Mouse (Mus musculus) C2C12 (cell line): ENCODE measurements around the gene Snrnp70. TPM values are rescaled to one million over a fixed set of nuclear protein-coding genes. Genes with fewer than 3 reads are reported as not detected.

Experiments
- H3K27me3 ChIP-seq: one replicate; pipeline ENCODE4 v1.6.1; 2011; ENCODE audit not compliant: control insufficient read depth, insufficient read depth, insufficient read length
- H3K36me3 ChIP-seq: one replicate; pipeline ENCODE4 v1.6.1; 2011; ENCODE audit not compliant: control insufficient read depth, insufficient read depth
- H3K4me3 ChIP-seq: one replicate; pipeline ENCODE4 v1.5.1; 2011; ENCODE audit warnings: mild to moderate bottlenecking, control low read depth; ENCODE audit not compliant: poor library complexity, insufficient read depth, severe bottlenecking
- H3K79me2 ChIP-seq: one replicate; pipeline ENCODE4 v1.6.1; 2011; ENCODE audit not compliant: control insufficient read depth, insufficient read depth
- H3K79me3 ChIP-seq: one replicate; pipeline ENCODE4 v1.6.1; 2011; ENCODE audit warnings: low read depth, control low read depth
- H3ac ChIP-seq: one replicate; pipeline ENCODE3; 2011; ENCODE audit warnings: low read depth; ENCODE audit not compliant: control insufficient read depth, insufficient read length
- CEBPB ChIP-seq: IDR thresholded peaks from one replicate; pipeline ENCODE4 v1.6.1; 2011; ENCODE audit warnings: low read depth, mild to moderate bottlenecking, control low read depth, moderate library complexity
- CTCF ChIP-seq: IDR thresholded peaks from one replicate; pipeline ENCODE4 v1.5.1; 2011; ENCODE audit not compliant: control insufficient read depth, insufficient read depth, insufficient read length
- FOSL1 ChIP-seq: IDR thresholded peaks from one replicate; pipeline ENCODE4 v1.8.0; 2011; ENCODE audit warnings: mild to moderate bottlenecking, low read length; ENCODE audit not compliant: poor library complexity, insufficient read depth, severe bottlenecking
- MAX ChIP-seq: IDR thresholded peaks from one replicate; pipeline ENCODE4 v1.6.1; 2011; ENCODE audit warnings: mild to moderate bottlenecking, control low read depth
- MYOD1 ChIP-seq: IDR thresholded peaks from one replicate; pipeline ENCODE4 v1.6.1; 2011; ENCODE audit warnings: low read depth; ENCODE audit not compliant: control insufficient read depth, insufficient read length
- MYOG ChIP-seq: IDR thresholded peaks from one replicate; pipeline ENCODE4 v1.6.1; 2011; ENCODE audit not compliant: control insufficient read depth, insufficient read length; ENCODE audit errors: extremely low read depth
- USF1 ChIP-seq: IDR thresholded peaks from one replicate; pipeline ENCODE4 v1.6.1; 2011; ENCODE audit warnings: low read depth, mild to moderate bottlenecking, control low read depth, moderate library complexity
- polyA plus RNA-seq: library from polyadenylated mRNA; unstranded; fragments of >200 nt; fragmentation: generic; extraction: Trizol; gene quantifications from one replicate; pipeline ENCODE4 v1.2.1, GENCODE M21; 2012; ENCODE audit warnings: missing spikeins

Gene Snrnp70
- polyA plus RNA-seq, 1 experiment = 321 TPM

GRCm38 (mm10) chr7:45339410-45340065 is 56.0 kb downstream of the Snrnp70 start:
- no peaks in the 10 kb centered on the region for H3K79me3 ChIP-seq
- TF ChIP-seq MYOD1 (no peak), MYOG (no peak), USF1 (no peak), CEBPB (no peak), FOSL1 (no peak), MAX (no peak), CTCF (no peak)
- H3ac ChIP-seq = peak overlapping the region; percentile 59
- peak overlapping the region; percentile 28 for H3K4me3 ChIP-seq
- H3K36me3 ChIP-seq = no peaks in the 10 kb centered on the region
- H3K79me2 ChIP-seq = no peaks in the 10 kb centered on the region
- no peaks in the 10 kb centered on the region for H3K27me3 ChIP-seq

- Histone ChIP-seq H3K4me3 (no peak overlapping the region), H3K79me2 (no peaks in the 10 kb centered on the region), H3K27me3 (no peaks in the 10 kb centered on the region), H3K36me3 (no peaks in the 10 kb centered on the region), H3ac (no peak overlapping the region), H3K79me3 (no peaks in the 10 kb centered on the region)
- TF ChIP-seq USF1 (peak; percentile 64), MYOG (no peak)
Observed at GRCm38 (mm10) chr7:45338161-45338911, 57.2 kb downstream of the Snrnp70 start.

- Histone ChIP-seq H3K36me3 (no peaks in the 10 kb centered on the region), H3ac (no peak overlapping the region), H3K79me2 (no peaks in the 10 kb centered on the region), H3K27me3 (no peaks in the 10 kb centered on the region), H3K4me3 (no peak overlapping the region), H3K79me3 (no peaks in the 10 kb centered on the region)
- TF ChIP-seq MAX (no peak), MYOD1 (no peak), CTCF (no peak), CEBPB (no peak), USF1 (no peak), MYOG (no peak), FOSL1 (no peak)
Observed at GRCm38 (mm10) chr7:45337469-45337868, 58.1 kb downstream of the Snrnp70 start.

- no peaks in the 10 kb centered on the region for H3K27me3 ChIP-seq
- no peaks in the 10 kb centered on the region for H3K79me3 ChIP-seq
- H3K4me3 ChIP-seq = no peak overlapping the region
Observed at GRCm38 (mm10) chr7:45336319-45336718, 59.2 kb downstream of the Snrnp70 start.

GRCm38 (mm10) chr7:45335056-45335455 is 60.5 kb downstream of the Snrnp70 start, which contains the start of gene Hrc:
Hrc (plus strand) TSS chr7:45335290.
- no peak for TF ChIP-seq FOSL1
- TF ChIP-seq MYOD1 = no peak
- Histone ChIP-seq H3K27me3 (no peaks in the 10 kb centered on the region), H3K79me3 (no peaks in the 10 kb centered on the region), H3K36me3 (no peaks in the 10 kb centered on the region), H3ac (no peak within 1 kb of the TSS), H3K79me2 (no peaks in the 10 kb centered on the region), H3K4me3 (no peak within 1 kb of the TSS)

More at GRCm38 (mm10) chr7:45336319-45336718, 59.2 kb downstream of the Snrnp70 start:
- Histone ChIP-seq H3K36me3 (no peaks in the 10 kb centered on the region), H3K79me2 (no peaks in the 10 kb centered on the region), H3ac (no peak overlapping the region)
- no peak for TF ChIP-seq MYOD1
- no peak for TF ChIP-seq CEBPB
- no peak for TF ChIP-seq MYOG
- no peak for TF ChIP-seq USF1
- no peak for TF ChIP-seq CTCF
- TF ChIP-seq FOSL1 = no peak
- TF ChIP-seq MAX = no peak

- Histone ChIP-seq H3K79me3 (no peaks in the 10 kb centered on the region), H3K4me3 (no peak overlapping the region), H3K36me3 (no peaks in the 10 kb centered on the region), H3ac (no peak overlapping the region), H3K79me2 (no peaks in the 10 kb centered on the region), H3K27me3 (no peaks in the 10 kb centered on the region)
- TF ChIP-seq MYOD1 (peak; percentile 29), MAX (no peak)
Observed at GRCm38 (mm10) chr7:45334605-45335004, 60.9 kb downstream of the Snrnp70 start.
